Mouse (Mus musculus) ES-E14 (cell line): Measurements from ENCODE around the gene Hes6.

ENCODE experiments used
- CHD2 ChIP-seq: IDR thresholded peaks from 2 replicates; pipeline ENCODE4 v1.6.1; 2014; ENCODE audit warnings: mild to moderate bottlenecking, low read depth, low read length, inconsistent platforms
- HCFC1 ChIP-seq: IDR thresholded peaks from 2 replicates; pipeline ENCODE4 v1.6.1; 2012; ENCODE audit warnings: low read length, inconsistent platforms, borderline replicate concordance; ENCODE audit not compliant: insufficient read depth
- MAFK ChIP-seq: IDR thresholded peaks from 2 replicates; pipeline ENCODE4 v1.6.1; 2014; ENCODE audit warnings: mild to moderate bottlenecking, low read depth, low read length, inconsistent platforms; ENCODE audit not compliant: insufficient read depth
- ZC3H11A ChIP-seq: IDR thresholded peaks from 2 replicates; pipeline ENCODE4 v1.6.1; 2012; ENCODE audit warnings: low read depth, mild to moderate bottlenecking, inconsistent platforms, low read length, borderline replicate concordance

GRCm38 (mm10) chr1:91381091-91381471, 32.8 kb downstream of the Hes6 start:
- TF ChIP-seq HCFC1 (no peak), ZC3H11A (no peak), MAFK (no peak), CHD2 (no peak)
